Mouse (Mus musculus): ENCODE results near the gene Mixl1. TPM values are rescaled to one million over a fixed set of nuclear protein-coding genes. Genes with fewer than 3 reads are reported as not detected.

Mixl1 gene
- polyA plus RNA-seq, 1 experiment = not detected

GRCm38 (mm10) chr1:180698063-180698462 lies 1.2 kb upstream of the Mixl1 start:
- Histone ChIP-seq H3K27me3 (replicated peaks; ENCODE audit: control insufficient read depth, insufficient read depth, low read length) (0 out of 2 replicates have a peak, but pooled peaks cover 2% of the 10 kb centered on the region), H3K4me3 (ENCODE audit: insufficient read depth, low read depth, low read length) (no peak overlapping the region)

GRCm38 (mm10) chr1:180691284-180691683 lies 5.5 kb downstream of the Mixl1 start:
- no peak overlapping the region for H3K27ac ChIP-seq (ENCODE audit: insufficient read depth, low read depth, low read length)
- TF ChIP-seq POLR2A (IDR thresholded peaks at IDR 0.05; ENCODE audit: low read depth, low read length) = no peak
- TF ChIP-seq CTCF (conservative IDR thresholded peaks at IDR 0.05; ENCODE audit: insufficient read depth, insufficient read length, low read depth, low read length) = no peak
- H3K27me3 ChIP-seq (replicated peaks; ENCODE audit: control insufficient read depth, insufficient read depth, low read length) = 0 out of 2 replicates have a peak, but pooled peaks cover under 1% of the 10 kb centered on the region
- no peaks in the 10 kb centered on the region for H3K4me1 ChIP-seq (ENCODE audit: control insufficient read depth, insufficient read depth, low read length)
- DNase-seq = no peak
- H3K4me3 ChIP-seq (ENCODE audit: insufficient read depth, low read depth, low read length) = no peak overlapping the region
- H3K36me3 ChIP-seq (ENCODE audit: control insufficient read depth, insufficient read depth, low read length) = no peaks in the 10 kb centered on the region
- WGBS = 90% methylated on average over 7 of the region's 7 CpGs

More at GRCm38 (mm10) chr1:180698063-180698462, 1.2 kb upstream of the Mixl1 start:
- no peaks in the 10 kb centered on the region for H3K36me3 ChIP-seq (ENCODE audit: control insufficient read depth, insufficient read depth, low read length)
- 85% methylated on average over 5 of the region's 5 CpGs for WGBS
- H3K4me1 ChIP-seq (ENCODE audit: control insufficient read depth, insufficient read depth, low read length) = no peaks in the 10 kb centered on the region
- no peak for TF ChIP-seq POLR2A (IDR thresholded peaks at IDR 0.05; ENCODE audit: low read depth, low read length)
- no peak for TF ChIP-seq CTCF (conservative IDR thresholded peaks at IDR 0.05; ENCODE audit: insufficient read depth, insufficient read length, low read depth, low read length)
- no peak for DNase-seq
- no peak overlapping the region for H3K27ac ChIP-seq (ENCODE audit: insufficient read depth, low read depth, low read length)

Other genes with a start within 250 kb of the Mixl1 start
- gene Stum, start 213.5 kb downstream of the Mixl1 start, polyA plus RNA-seq (2012; rRNA removed) = 0.69 and 1.1 TPM in 2 replicates
- gene Parp1, start 128.1 kb downstream of the Mixl1 start, polyA plus RNA-seq (2012; rRNA removed) = 20.2 and 24.6 TPM in 2 replicates
- gene Lin9, start 55.9 kb downstream of the Mixl1 start, polyA plus RNA-seq (2012; rRNA removed) = 4.0 and 4.2 TPM in 2 replicates
- gene Acbd3, start 29.0 kb upstream of the Mixl1 start, polyA plus RNA-seq (2012; rRNA removed) = 9.6 and 12.1 TPM in 2 replicates
- gene H3f3a, start 116.9 kb upstream of the Mixl1 start, polyA plus RNA-seq (2012; rRNA removed) = 324 and 348 TPM in 2 replicates
- 6.2 and 8.4 TPM in 2 replicates for gene Sde2, start 154.1 kb upstream of the Mixl1 start, polyA plus RNA-seq (2012; rRNA removed)
- not detected in 2 replicates for gene Lefty2, start 196.1 kb upstream of the Mixl1 start, polyA plus RNA-seq (2012; rRNA removed)
- 20.9 and 24.1 TPM in 2 replicates for gene Pycr2, start 207.3 kb upstream of the Mixl1 start, polyA plus RNA-seq (2012; rRNA removed)
- gene Lefty1, start 238.0 kb upstream of the Mixl1 start, polyA plus RNA-seq (2012; rRNA removed) = 2.9 and 3.8 TPM in 2 replicates
- 26.7 and 28.7 TPM in 2 replicates for gene Tmem63a, start 245.3 kb upstream of the Mixl1 start, polyA plus RNA-seq (2012; rRNA removed)